Mouse (Mus musculus) MEL-GATA-1-ER (cell line): ENCODE results near the gene Tnfrsf13c.

Experiments
- DNase-seq: peaks from one replicate; pipeline ENCODE4 v3.0.0-alpha.2; 2012; ENCODE audit warnings: low read depth; ENCODE audit errors: extremely low read depth

Tnfrsf13c gene

DNA sequence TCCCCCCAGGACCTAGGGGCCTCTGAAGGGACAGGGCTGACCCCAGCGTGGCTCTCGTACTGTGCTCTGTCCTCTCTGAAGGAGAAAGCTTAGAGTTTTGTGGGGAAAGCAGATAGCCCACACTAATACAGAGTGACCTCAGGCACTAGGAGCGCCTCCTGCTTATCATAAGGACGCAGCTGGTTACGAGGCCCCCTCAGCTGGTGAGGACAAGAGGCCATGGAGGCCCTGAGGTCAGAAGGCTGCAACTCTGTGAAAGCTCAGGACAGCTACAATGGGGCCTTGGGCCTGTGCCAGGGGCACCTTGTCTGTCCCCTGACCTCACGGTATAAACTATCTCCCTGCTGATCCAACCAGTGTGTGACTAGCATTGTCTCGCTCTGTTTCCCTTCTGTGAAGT, 40.0 kb downstream of the Tnfrsf13c start:
- DNase-seq = no peak

DNA sequence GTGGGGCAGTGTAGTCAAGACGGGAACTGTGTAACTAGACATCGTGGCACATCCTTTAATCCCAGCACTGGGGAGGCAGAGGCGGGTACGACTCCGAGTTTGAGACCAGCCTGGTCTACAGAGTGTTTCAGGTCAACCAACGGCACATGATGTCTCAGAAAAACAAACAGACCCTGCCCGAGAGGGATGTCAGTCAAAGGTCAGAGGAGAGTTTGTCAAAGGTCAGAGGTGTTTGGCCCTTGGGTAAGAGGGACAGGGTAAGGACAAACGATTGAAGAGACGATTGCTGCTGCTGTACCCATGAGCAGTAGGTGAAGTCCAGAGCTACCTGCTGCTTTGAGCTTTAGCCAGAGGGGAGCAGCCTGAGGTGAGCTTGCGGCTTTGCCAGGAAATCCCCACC, 40.6 kb downstream of the Tnfrsf13c start:
- DNase-seq = no peak

DNA sequence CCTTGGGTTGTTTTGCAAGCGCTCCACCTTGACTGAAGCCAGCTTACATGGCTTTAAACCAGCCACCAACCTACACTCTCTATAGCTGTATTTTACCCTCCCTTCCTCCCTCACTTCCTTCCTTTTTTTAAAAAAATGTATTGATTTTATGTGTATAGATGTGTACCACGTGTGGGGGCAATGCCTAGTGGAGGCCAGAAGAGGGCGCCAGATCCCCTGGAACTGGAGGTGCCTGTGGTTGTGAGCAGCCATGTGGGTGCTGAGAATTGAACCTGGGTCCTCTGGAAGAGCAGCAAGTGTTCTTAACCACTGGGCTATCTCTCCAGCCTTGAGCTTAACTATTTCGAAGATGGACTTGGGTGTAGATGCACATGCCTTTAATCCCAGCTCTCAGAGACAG, 41.9 kb downstream of the Tnfrsf13c start:
- no peak for DNase-seq

DNA sequence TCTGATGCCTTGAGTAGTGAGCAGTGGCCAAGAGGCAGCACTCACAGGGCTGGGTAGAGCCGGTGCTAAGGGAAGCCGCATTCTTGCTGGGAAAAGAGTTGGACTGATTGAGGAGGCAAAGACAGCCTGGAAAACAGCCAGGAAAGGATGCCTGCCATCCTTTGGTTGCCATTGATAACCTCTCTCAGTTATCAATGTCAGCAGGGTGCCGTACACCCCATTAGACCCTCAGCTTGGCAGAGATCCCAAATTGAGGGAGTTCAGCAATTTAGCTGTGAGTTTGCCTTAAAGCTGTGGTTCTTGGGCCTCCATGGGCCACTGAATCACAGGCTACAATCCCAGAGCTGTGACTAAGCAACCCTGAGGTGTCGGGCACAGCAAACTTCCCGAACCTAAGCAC, 43.0 kb downstream of the Tnfrsf13c start:
- DNase-seq = no peak

DNA sequence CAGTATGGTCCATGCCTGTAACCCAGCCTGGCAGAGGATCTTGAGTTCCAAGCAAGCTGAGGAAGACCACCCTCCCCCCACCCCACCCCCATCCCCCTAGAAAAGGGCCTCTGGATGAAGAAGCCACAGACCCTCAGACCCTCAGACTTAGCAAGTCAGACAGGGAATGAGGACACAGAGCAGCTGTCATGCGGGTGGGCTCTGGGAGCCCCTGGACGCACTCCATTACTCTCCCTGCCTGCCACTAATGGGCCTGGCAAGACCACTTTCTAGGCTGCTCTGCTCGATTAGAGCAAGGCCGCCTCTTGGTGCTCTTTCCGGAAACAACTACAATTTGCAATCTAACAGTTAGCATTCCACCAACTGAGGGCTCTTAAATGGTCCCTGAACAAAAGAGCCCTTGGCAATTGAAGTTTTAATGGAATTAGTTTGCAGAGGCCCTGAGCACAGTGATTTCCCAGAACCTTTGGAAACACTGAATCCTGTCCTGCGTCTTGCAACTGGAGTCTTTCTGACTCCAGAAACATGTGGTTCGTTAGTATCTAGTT, 46.4 kb downstream of the Tnfrsf13c start:
- DNase-seq = no peak

DNA sequence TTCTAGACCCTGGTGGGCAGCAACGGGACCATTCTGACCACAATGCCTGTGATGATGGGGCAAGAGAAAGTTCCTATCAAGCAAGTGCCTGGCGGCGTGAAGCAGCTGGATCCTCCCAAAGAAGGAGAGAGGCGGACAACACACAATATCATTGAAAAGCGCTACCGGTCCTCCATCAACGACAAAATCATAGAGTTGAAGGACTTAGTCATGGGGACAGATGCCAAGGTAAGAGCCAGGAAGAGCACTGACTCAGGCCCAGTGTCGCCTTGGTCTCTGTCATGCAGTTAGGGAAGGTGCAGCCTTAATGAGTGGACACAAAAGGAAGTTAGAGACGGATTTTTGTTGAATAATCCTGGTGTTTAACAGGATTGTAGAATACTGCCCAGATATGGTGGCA, 49.1 kb downstream of the Tnfrsf13c start:
- DNase-seq = no peak

DNA sequence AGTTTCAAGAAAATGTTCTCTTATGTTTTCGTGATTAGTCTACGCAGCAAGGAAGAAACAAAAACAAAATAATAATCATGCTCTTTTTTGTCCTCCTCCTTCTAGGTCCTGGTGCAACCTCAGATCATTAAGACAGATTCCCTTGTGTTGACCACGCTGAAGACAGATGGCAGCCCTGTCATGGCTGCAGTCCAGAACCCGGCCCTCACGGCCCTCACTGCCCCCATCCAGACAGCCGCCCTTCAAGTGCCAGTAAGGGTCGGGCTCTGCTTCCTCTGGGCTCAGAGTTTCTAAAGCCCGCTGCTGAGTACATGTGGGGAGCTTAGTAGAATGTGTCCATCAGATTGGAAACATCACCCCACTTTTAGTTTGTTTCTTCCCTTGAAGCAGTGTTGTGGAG, 51.5 kb downstream of the Tnfrsf13c start:
- no peak for DNase-seq
